In genomic region chr4:43925779-43926178, GRCm38 (mm10) we compare ENCODE assay signal across 8 mouse cellular contexts. TPM values are rescaled to one million over a fixed set of nuclear protein-coding genes. Genes with fewer than 3 reads are reported as not detected.
DNase-seq lines count a peak whose midpoint lies in the region; ATAC-seq and TF ChIP-seq lines count a peak whose summit lies in the region.

No protein-coding gene starts in this region.

- H3K27me3 ChIP-seq in C2C12 (ENCODE audit: control insufficient read depth, insufficient read depth, insufficient read length), result no peaks in the 10 kb centered on the region
- H3K27me3 ChIP-seq in embryonic facial prominence, embryonic 13.5 days, result no peaks in the 10 kb centered on the region
- H3K27me3 ChIP-seq in heart, adult 2 months (ENCODE audit: control insufficient read depth, insufficient read depth, low read length), result no peaks in the 10 kb centered on the region
- H3K27me3 ChIP-seq in kidney, embryonic 14.5 days (ENCODE audit: control insufficient read depth, insufficient read depth, low read length), result no peaks in the 10 kb centered on the region
- no peaks in the 10 kb centered on the region for H3K27me3 ChIP-seq in limb, embryonic 14.5 days (ENCODE audit: control insufficient read depth, insufficient read depth, low read length)
- H3K27me3 ChIP-seq in stomach, embryonic 15.5 days (replicated peaks), result no peaks in the 10 kb centered on the region

- no peaks in the 10 kb centered on the region for H3K79me3 ChIP-seq in C2C12 (ENCODE audit: low read depth)

- H3K4me3 ChIP-seq in C2C12 (ENCODE audit: insufficient read depth, poor library complexity, severe bottlenecking), result no peak overlapping the region
- H3K4me3 ChIP-seq in embryonic facial prominence, embryonic 13.5 days, result no peak overlapping the region
- no peak overlapping the region for H3K4me3 ChIP-seq in heart, adult 2 months
- no peak overlapping the region for H3K4me3 ChIP-seq in kidney, embryonic 14.5 days (ENCODE audit: low read length)
- no peak overlapping the region for H3K4me3 ChIP-seq in limb, embryonic 14.5 days (replicated peaks; ENCODE audit: low read length)
- no peak overlapping the region for H3K4me3 ChIP-seq in stomach, embryonic 15.5 days (replicated peaks)

- peak; percentile 86 to 93 for DNase-seq in adrenal gland, postnatal 36 days
- DNase-seq in heart, adult 2 months, result peak; percentile 81 to 89
- peak; percentile 92 for DNase-seq in limb, embryonic 14.5 days (ENCODE audit: low spot score)
- peak; percentile 66 to 74 for DNase-seq in natural killer cell, adult 2 months (ENCODE audit: low spot score in 2 of 2)

- no peaks in the 10 kb centered on the region for H3K9me3 ChIP-seq in embryonic facial prominence, embryonic 13.5 days
- H3K9me3 ChIP-seq in kidney, embryonic 14.5 days (ENCODE audit: control insufficient read depth, low read length), result no peaks in the 10 kb centered on the region
- no peaks in the 10 kb centered on the region for H3K9me3 ChIP-seq in limb, embryonic 14.5 days (ENCODE audit: control insufficient read depth, low read length)
- no peaks in the 10 kb centered on the region for H3K9me3 ChIP-seq in stomach, embryonic 15.5 days

- no peak overlapping the region for H3K4me2 ChIP-seq in embryonic facial prominence, embryonic 13.5 days
- H3K4me2 ChIP-seq in kidney, embryonic 14.5 days (replicated peaks; ENCODE audit: low read depth, low read length), result no peak overlapping the region
- no peak overlapping the region for H3K4me2 ChIP-seq in limb, embryonic 14.5 days (replicated peaks; ENCODE audit: low read depth, low read length, severe bottlenecking)
- no peak overlapping the region for H3K4me2 ChIP-seq in stomach, embryonic 15.5 days

- H3K9ac ChIP-seq in embryonic facial prominence, embryonic 13.5 days, result no peak overlapping the region
- H3K9ac ChIP-seq in heart, adult 2 months (ENCODE audit: low read depth, low read length), result no peak overlapping the region
- no peak overlapping the region for H3K9ac ChIP-seq in kidney, embryonic 14.5 days (ENCODE audit: low read depth, low read length)
- no peak overlapping the region for H3K9ac ChIP-seq in limb, embryonic 14.5 days (ENCODE audit: low read depth, low read length, severe bottlenecking)
- no peak overlapping the region for H3K9ac ChIP-seq in stomach, embryonic 15.5 days

- H3ac ChIP-seq in C2C12 (ENCODE audit: control insufficient read depth, insufficient read length, low read depth), result no peak overlapping the region

- intact Hi-C loops in heart, adult 2 months (cut with DNase I), result loop anchor here (1.0 to 5.0 kb wide), 2 partner anchors 37 to 57 kb away; no protein-coding TSS in a partner anchor

- TF ChIP-seq CTCF in C2C12 (IDR thresholded peaks at IDR 0.05; ENCODE audit: control insufficient read depth, insufficient read depth, insufficient read length), result peak; percentile 51
- TF ChIP-seq CTCF in heart, adult 2 months (IDR thresholded peaks at IDR 0.05), result peak; percentile 96

- no peaks in the 10 kb centered on the region for H3K79me2 ChIP-seq in C2C12 (ENCODE audit: control insufficient read depth, insufficient read depth)
- no peaks in the 10 kb centered on the region for H3K79me2 ChIP-seq in heart, adult 2 months (replicated peaks; ENCODE audit: control insufficient read depth, insufficient read depth, low read length)

- ATAC-seq in embryonic facial prominence, embryonic 13.5 days (ENCODE audit: insufficient number of reproducible peaks, insufficient read depth, low FRiP score, low TSS enrichment, low read depth), result 0 out of 2 replicates have a peak, but pooled peaks have one; percentile 43
- ATAC-seq in kidney, embryonic 14.5 days (ENCODE audit: low FRiP score, low TSS enrichment), result 0 out of 2 replicates have a peak, but pooled peaks have one; percentile 43
- peak; percentile 82; the same call in 1 of the 2 replicates for ATAC-seq in limb, embryonic 14.5 days (ENCODE audit: low FRiP score, low read depth)
- 0 out of 2 replicates have a peak, but pooled peaks have one; percentile 60 for ATAC-seq in stomach, embryonic 15.5 days (ENCODE audit: insufficient read depth, low FRiP score, low read depth)

- peak; percentile 50; the same call in 1 of the 2 replicates for TF ChIP-seq EP300 in heart, adult 2 months (IDR thresholded peaks at IDR 0.05; ENCODE audit: insufficient read depth, low read depth, low read length)

- TF ChIP-seq POLR2A in heart, adult 2 months (IDR thresholded peaks at IDR 0.05; ENCODE audit: insufficient read depth, low read depth, low read length), result no peak
- no peak for TF ChIP-seq POLR2A in limb, embryonic 14.5 days (IDR thresholded peaks at IDR 0.05; ENCODE audit: borderline replicate concordance, extremely low read depth, insufficient read depth, insufficient read length)

- H3K36me3 ChIP-seq in C2C12 (ENCODE audit: control insufficient read depth, insufficient read depth), result no peaks in the 10 kb centered on the region
- H3K36me3 ChIP-seq in embryonic facial prominence, embryonic 13.5 days, result peaks cover 73% of the 10 kb centered on the region
- H3K36me3 ChIP-seq in heart, adult 2 months (ENCODE audit: control insufficient read depth, insufficient read depth, low read length), result no peaks in the 10 kb centered on the region
- H3K36me3 ChIP-seq in kidney, embryonic 14.5 days (ENCODE audit: control insufficient read depth, insufficient read depth, low read length), result peaks cover 39% of the 10 kb centered on the region
- H3K36me3 ChIP-seq in limb, embryonic 14.5 days (ENCODE audit: control insufficient read depth, insufficient read depth, low read length), result peaks cover 73% of the 10 kb centered on the region
- H3K36me3 ChIP-seq in stomach, embryonic 15.5 days, result peaks cover 22% of the 10 kb centered on the region

- no peaks in the 10 kb centered on the region for H3K4me1 ChIP-seq in embryonic facial prominence, embryonic 13.5 days
- H3K4me1 ChIP-seq in heart, adult 2 months (ENCODE audit: control insufficient read depth, insufficient read depth, low read length), result peaks cover 1% of the 10 kb centered on the region; the same call in 1 of the 2 replicates
- H3K4me1 ChIP-seq in kidney, embryonic 14.5 days (ENCODE audit: control insufficient read depth, insufficient read depth, low read length), result no peaks in the 10 kb centered on the region
- H3K4me1 ChIP-seq in limb, embryonic 14.5 days (ENCODE audit: control insufficient read depth, insufficient read depth, low read length), result no peaks in the 10 kb centered on the region
- no peaks in the 10 kb centered on the region for H3K4me1 ChIP-seq in stomach, embryonic 15.5 days

- WGBS in embryonic facial prominence, embryonic 13.5 days, result 14% methylated on average over 3 of the region's 3 CpGs
- WGBS in heart, adult 2 months, result 10% methylated on average over 3 of the region's 3 CpGs
- WGBS in kidney, embryonic 14.5 days, result 17% methylated on average over 3 of the region's 3 CpGs
- WGBS in limb, embryonic 14.5 days, result 17% methylated on average over 3 of the region's 3 CpGs
- WGBS in stomach, embryonic 15.5 days, result 15% methylated on average over 3 of the region's 3 CpGs

- H3K27ac ChIP-seq in embryonic facial prominence, embryonic 13.5 days, result no peak overlapping the region
- H3K27ac ChIP-seq in heart, adult 2 months, result no peak overlapping the region
- no peak overlapping the region for H3K27ac ChIP-seq in kidney, embryonic 14.5 days (ENCODE audit: low read depth, low read length)
- H3K27ac ChIP-seq in limb, embryonic 14.5 days (replicated peaks; ENCODE audit: low read depth, low read length), result no peak overlapping the region
- no peak overlapping the region for H3K27ac ChIP-seq in stomach, embryonic 15.5 days

TF ChIP-seq in C2C12, 6 proteins besides CTCF, POLR2A, EP300 and RAD21:
- TF ChIP-seq FOSL1 (IDR thresholded peaks at IDR 0.05; ENCODE audit: insufficient read depth, low read length, poor library complexity, severe bottlenecking) (no peak), MYOD1 (IDR thresholded peaks at IDR 0.05; ENCODE audit: control insufficient read depth, insufficient read length, low read depth) (no peak), USF1 (IDR thresholded peaks at IDR 0.05; ENCODE audit: low read depth) (no peak), CEBPB (IDR thresholded peaks at IDR 0.05; ENCODE audit: low read depth) (no peak), MAX (IDR thresholded peaks at IDR 0.05) (no peak), MYOG (IDR thresholded peaks at IDR 0.05; ENCODE audit: control insufficient read depth, extremely low read depth, insufficient read length) (no peak)
TF ChIP-seq in C2C12: peak in this region for 0.

RNA-seq across cellular contexts. Expression of gene Glipr2, which starts 31.4 kb away (rescaled TPM):
- 101 TPM for polyA plus RNA-seq in C2C12 (2012; fragmentation: generic; extraction: Trizol)
- total RNA-seq in adrenal gland, postnatal 36 days (2021), result 1 to 10 TPM; 3.7 to 5.3 TPM
- polyA plus RNA-seq in embryonic facial prominence, embryonic 13.5 days (2015; fragmentation: Nextera tagmentation; extraction: Ambion mirVana), result 63.0 and 71.6 TPM in 2 replicates
- total RNA-seq in heart, adult 2 months (2021), result 1 to 10 TPM; 2.1 to 5.3 TPM
- 5.2 and 6.9 TPM in 2 replicates for polyA plus RNA-seq in heart, adult 2 months (2012; rRNA removed)
- 51.4 and 63.6 TPM in 2 replicates for polyA plus RNA-seq in kidney, embryonic 14.5 days (2014; fragmentation: Nextera tagmentation; extraction: Ambion mirVana)
- 67.0 and 71.9 TPM in 2 replicates for polyA plus RNA-seq in limb, embryonic 14.5 days (2012; rRNA removed)
- 108 and 121 TPM in 2 replicates for polyA plus RNA-seq in limb, embryonic 14.5 days (2014; fragmentation: Nextera tagmentation; extraction: Ambion mirVana)
- polyA plus RNA-seq in stomach, embryonic 15.5 days (2015; fragmentation: Nextera tagmentation; extraction: Ambion mirVana), result 95.8 and 106 TPM in 2 replicates

RNA-seq across cellular contexts. Expression of gene Reck, which starts 50.4 kb away (rescaled TPM):
- polyA plus RNA-seq in C2C12 (2012; fragmentation: generic; extraction: Trizol), result 0.61 TPM
- 10 to 100 TPM; 20.6 to 22.0 TPM for total RNA-seq in adrenal gland, postnatal 36 days (2021)
- 28.9 and 33.6 TPM in 2 replicates for polyA plus RNA-seq in embryonic facial prominence, embryonic 13.5 days (2015; fragmentation: Nextera tagmentation; extraction: Ambion mirVana)
- 1 to 10 TPM; 5.4 to 5.6 TPM for total RNA-seq in heart, adult 2 months (2021)
- 6.4 and 9.0 TPM in 2 replicates for polyA plus RNA-seq in heart, adult 2 months (2012; rRNA removed)
- polyA plus RNA-seq in kidney, embryonic 14.5 days (2014; fragmentation: Nextera tagmentation; extraction: Ambion mirVana), result 16.9 and 26.2 TPM in 2 replicates
- polyA plus RNA-seq in limb, embryonic 14.5 days (2012; rRNA removed), result 66.2 and 72.1 TPM in 2 replicates
- polyA plus RNA-seq in limb, embryonic 14.5 days (2014; fragmentation: Nextera tagmentation; extraction: Ambion mirVana), result 49.0 and 50.0 TPM in 2 replicates
- polyA plus RNA-seq in stomach, embryonic 15.5 days (2015; fragmentation: Nextera tagmentation; extraction: Ambion mirVana), result 21.8 and 22.4 TPM in 2 replicates

RNA-seq across cellular contexts. Expression of gene Ccin, which starts 57.5 kb away (rescaled TPM):
- polyA plus RNA-seq in C2C12 (2012; fragmentation: generic; extraction: Trizol), result 0.04 TPM
- total RNA-seq in adrenal gland, postnatal 36 days (2021), result not detected
- polyA plus RNA-seq in embryonic facial prominence, embryonic 13.5 days (2015; fragmentation: Nextera tagmentation; extraction: Ambion mirVana), result not detected in 2 replicates
- not detected for total RNA-seq in heart, adult 2 months (2021)
- polyA plus RNA-seq in heart, adult 2 months (2012; rRNA removed), result 0.15 and 0.16 TPM in 2 replicates
- not detected in 2 replicates for polyA plus RNA-seq in kidney, embryonic 14.5 days (2014; fragmentation: Nextera tagmentation; extraction: Ambion mirVana)
- polyA plus RNA-seq in limb, embryonic 14.5 days (2012; rRNA removed), result 0.36 and 0.44 TPM in 2 replicates
- 0.10 TPM in 1 of 2 replicates, not detected in the other for polyA plus RNA-seq in limb, embryonic 14.5 days (2014; fragmentation: Nextera tagmentation; extraction: Ambion mirVana)
- polyA plus RNA-seq in stomach, embryonic 15.5 days (2015; fragmentation: Nextera tagmentation; extraction: Ambion mirVana), result not detected in 2 replicates
